Mouse (Mus musculus) forebrain, embryonic 10.5 days (tissue): ENCODE measurements around the gene Slc9b2. TPM values are rescaled to one million over a fixed set of nuclear protein-coding genes. Genes with fewer than 3 reads are reported as not detected.

ENCODE experiments used
- DNase-seq: peaks from one replicate; pipeline ENCODE4 v3.0.0-alpha.2; 2017; ENCODE audit warnings: low spot score; ENCODE audit errors: extremely low spot score
- H3K27ac ChIP-seq: fragments of 300-500 bp; sonication (generic); 2 replicates; pipeline ENCODE4 v1.5.1; 2016; ENCODE audit warnings: mild to moderate bottlenecking
- H3K27me3 ChIP-seq: fragments of 300-500 bp; sonication (generic); 2 replicates; pipeline ENCODE4 v1.6.1; 2016; ENCODE audit warnings: mild to moderate bottlenecking; ENCODE audit not compliant: poor library complexity, severe bottlenecking
- H3K36me3 ChIP-seq: fragments of 300-500 bp; sonication (generic); replicated peaks from 2 replicates; pipeline ENCODE4 v1.6.1; 2016; ENCODE audit warnings: mild to moderate bottlenecking, moderate library complexity
- H3K4me1 ChIP-seq: fragments of 300-500 bp; sonication (generic); 2 replicates; pipeline ENCODE4 v1.6.1; 2016
- H3K4me3 ChIP-seq: fragments of 300-500 bp; sonication (generic); 2 replicates; pipeline ENCODE4 v1.5.1; 2016; ENCODE audit warnings: mild to moderate bottlenecking, moderate library complexity
- H3K9me3 ChIP-seq: fragments of 300-500 bp; sonication (generic); 2 replicates; pipeline ENCODE4 v1.6.1; 2016; ENCODE audit warnings: mild to moderate bottlenecking, moderate library complexity
- WGBS: fragments of 180-500 bp; shearing (Covaris S2); methylation state at CpG from one replicate; pipeline ENCODE4 v1.1.7; 2016; 5-methylcytosine and 5-hydroxymethylcytosine counted together
- polyA plus RNA-seq: library from polyadenylated mRNA; unstranded; fragments of >200 nt; fragmentation: Nextera tagmentation; extraction: Ambion mirVana; gene quantifications from 2 replicates; pipeline ENCODE4 v1.2.1, GENCODE M21; 2016

The Slc9b2 gene
- polyA plus RNA-seq, 1 experiment from 2014 or later: 5.6 TPM

- H3K27ac ChIP-seq: no peak overlapping the region
- no peak overlapping the region for H3K4me3 ChIP-seq
- H3K9me3 ChIP-seq: no peaks in the 10 kb centered on the region
- no peak for DNase-seq
- H3K27me3 ChIP-seq: no peaks in the 10 kb centered on the region
- WGBS: 83% methylated on average over 10 of the region's 10 CpGs
- H3K4me1 ChIP-seq: no peaks in the 10 kb centered on the region
- no peaks in the 10 kb centered on the region for H3K36me3 ChIP-seq
These were observed 69.9 kb downstream of the Slc9b2 start for GRCm38 (mm10) chr3:135377445-135377844.

- 91% methylated on average over 4 of the region's 4 CpGs for WGBS
- H3K4me1 ChIP-seq: no peaks in the 10 kb centered on the region
- no peaks in the 10 kb centered on the region for H3K9me3 ChIP-seq
- DNase-seq: no peak
- no peaks in the 10 kb centered on the region for H3K27me3 ChIP-seq
- H3K4me3 ChIP-seq: no peak overlapping the region
- H3K36me3 ChIP-seq: no peaks in the 10 kb centered on the region
- H3K27ac ChIP-seq: no peak overlapping the region
These were observed 72.4 kb downstream of the Slc9b2 start for GRCm38 (mm10) chr3:135379868-135380267.

- Histone ChIP-seq H3K4me3 (no peak overlapping the region), H3K36me3 (no peaks in the 10 kb centered on the region), H3K27me3 (no peaks in the 10 kb centered on the region), H3K27ac (no peak overlapping the region), H3K9me3 (no peaks in the 10 kb centered on the region), H3K4me1 (no peaks in the 10 kb centered on the region)
- DNase-seq: no peak
- 87% methylated on average over 6 of the region's 6 CpGs for whole genome bisulfite sequencing
These were observed 85.7 kb downstream of the Slc9b2 start for GRCm38 (mm10) chr3:135393186-135393585.

Other genes with a start within 250 kb of the Slc9b2 start
- 41.9 and 42.1 TPM in 2 replicates for gene Cenpe, start 95.2 kb upstream of the Slc9b2 start, polyA plus RNA-seq
- 6.0 and 9.0 TPM in 2 replicates for gene Bdh2, start 26.5 kb upstream of the Slc9b2 start, polyA plus RNA-seq
- 0.34 and 0.38 TPM in 2 replicates for gene Slc9b1, start 40.3 kb downstream of the Slc9b2 start, polyA plus RNA-seq
- 87.8 and 89.8 TPM in 2 replicates for gene Cisd2, start 116.2 kb downstream of the Slc9b2 start, polyA plus RNA-seq
- gene Ube2d3, start 130.4 kb downstream of the Slc9b2 start, polyA plus RNA-seq: 565 and 588 TPM in 2 replicates
- gene Manba, start 177.9 kb downstream of the Slc9b2 start, polyA plus RNA-seq: 3.9 and 4.4 TPM in 2 replicates